Mouse (Mus musculus) T-helper 1 cell (primary cell): Measurements from ENCODE around the gene Megf11.

Source experiments
- in situ Hi-C: fragments of 300-600 bp; cut with MboI, MseI; formaldehyde crosslinking; loops from one replicate; pipeline ENCODE4 v1.15.1; 2025; ENCODE audit warnings: high pct_unique_total_duplicates

The Megf11 gene

GRCm38 (mm10) chr9:64520747-64521283 lies 135.4 kb downstream of the Megf11 start:
- in situ Hi-C loops: no loop called here

DNA sequence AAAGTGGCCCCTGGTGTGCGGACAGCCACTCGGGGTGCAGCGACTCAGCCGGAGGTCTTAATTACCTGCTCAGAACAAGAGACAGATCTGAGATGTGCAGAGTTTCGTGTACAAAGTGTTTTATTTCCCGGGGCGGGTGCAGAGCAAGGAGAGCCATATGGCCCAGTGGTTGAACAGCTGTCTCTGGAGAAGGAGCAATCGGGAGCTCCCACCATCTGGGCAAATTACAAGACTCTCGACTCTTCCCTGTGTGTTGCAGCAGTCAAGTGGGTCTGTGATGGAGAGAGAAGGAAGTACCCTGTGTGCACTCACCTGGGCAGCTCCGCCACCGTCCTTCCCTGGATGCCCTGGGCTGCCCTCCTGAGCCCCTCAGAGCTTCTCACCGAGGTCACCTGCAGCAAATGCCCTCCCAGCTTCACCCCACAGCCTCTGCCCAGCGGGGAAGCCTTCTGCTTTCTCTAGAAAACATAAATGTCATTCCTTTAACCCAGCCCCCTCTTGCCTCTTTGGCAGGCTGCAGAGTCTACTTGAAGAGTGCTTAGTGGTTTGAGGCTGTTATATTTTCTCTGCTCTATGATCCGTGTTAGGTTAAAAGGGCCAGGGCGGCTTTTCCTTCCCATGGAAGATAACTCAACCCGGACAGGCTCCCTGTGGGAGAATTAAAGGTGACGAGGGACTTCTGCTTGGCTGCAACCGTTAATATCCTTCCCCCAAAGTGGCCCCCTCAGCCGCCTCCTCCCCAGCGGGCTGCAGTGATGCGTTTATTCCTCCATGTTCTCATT lies 138.0 kb downstream of the Megf11 start:
- in situ Hi-C loops: no loop called here

DNA sequence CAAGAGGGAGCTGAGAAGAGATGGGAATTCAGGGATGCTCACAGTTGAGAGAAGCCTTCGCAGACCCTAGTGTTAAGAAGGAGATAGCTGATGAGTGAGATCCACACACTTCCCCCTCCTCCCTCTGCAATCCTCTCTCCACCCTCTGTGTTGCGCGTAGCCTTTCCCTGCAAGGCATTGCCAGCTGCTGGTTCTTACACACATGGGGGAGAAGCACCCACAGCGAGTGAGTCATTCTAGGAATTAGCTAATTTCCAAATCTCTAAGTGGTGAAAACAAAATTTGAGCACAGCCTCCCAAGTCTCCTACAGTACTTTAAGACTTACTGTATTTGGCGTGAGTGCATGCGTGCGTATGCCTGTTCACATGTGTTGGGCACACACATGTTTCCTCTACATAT lies 142.6 kb downstream of the Megf11 start:
- in situ Hi-C loops: no loop called here

GRCm38 (mm10) chr9:64528595-64528994 lies 143.2 kb downstream of the Megf11 start:
- in situ Hi-C loops: no loop called here

GRCm38 (mm10) chr9:64531935-64532334 lies 146.5 kb downstream of the Megf11 start:
- in situ Hi-C loops: no loop called here

DNA sequence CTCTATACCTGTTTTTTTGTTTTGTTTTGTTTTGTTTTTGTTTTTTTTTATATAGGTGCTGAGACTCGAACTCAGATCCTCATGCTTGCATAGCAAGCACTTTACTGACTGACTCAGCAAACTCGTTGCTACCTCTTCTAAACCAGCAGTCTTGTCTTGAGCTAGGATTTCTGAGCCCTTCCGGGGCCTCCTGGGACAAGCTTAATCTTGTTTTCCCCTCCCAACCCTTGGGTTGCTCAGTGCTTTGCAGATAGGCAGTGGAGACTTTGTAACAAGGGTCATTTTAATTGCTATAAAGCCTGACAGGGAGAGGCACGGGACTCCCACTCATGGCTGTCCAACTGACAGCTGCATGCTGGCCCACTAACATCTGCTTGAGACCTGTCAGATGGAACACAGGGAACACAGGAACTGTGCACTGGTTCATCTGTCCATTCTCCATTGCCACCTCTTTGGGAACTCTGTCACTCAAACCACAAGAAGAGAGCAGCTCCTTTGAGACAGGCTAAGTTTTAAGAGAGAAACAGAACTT lies 147.4 kb downstream of the Megf11 start:
- in situ Hi-C loops: no loop called here

DNA sequence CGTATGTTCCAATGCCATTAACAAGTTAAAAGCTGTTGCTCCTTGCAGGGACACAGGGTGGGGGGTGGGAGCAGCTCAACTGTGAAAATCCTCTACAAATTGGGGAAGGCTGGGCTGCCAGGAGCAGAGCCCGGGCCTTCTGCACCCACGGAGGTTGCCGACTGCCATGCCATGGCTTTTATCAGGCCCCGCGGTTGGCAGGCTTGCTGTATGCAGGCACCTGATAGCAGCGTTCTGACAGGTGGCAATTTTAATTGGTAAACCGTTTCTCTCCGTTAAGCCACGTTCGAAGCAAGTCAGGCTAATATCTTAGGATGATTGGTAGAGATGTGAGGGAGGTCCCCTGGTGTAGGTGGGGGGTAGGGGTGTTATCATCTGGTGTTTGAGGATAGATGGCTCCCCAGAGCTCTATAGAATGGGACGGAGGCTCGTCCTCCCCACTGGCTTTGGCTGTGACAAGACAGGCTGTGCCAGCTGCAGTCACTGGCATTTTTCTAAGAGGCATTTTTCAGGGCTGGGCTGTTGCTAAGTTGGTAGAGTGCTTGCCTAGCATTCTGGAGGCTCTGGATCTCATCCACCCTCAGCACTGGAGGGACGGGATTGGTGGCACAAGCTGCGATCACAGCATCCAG lies 148.2 kb downstream of the Megf11 start:
- in situ Hi-C loops: no loop called here

DNA sequence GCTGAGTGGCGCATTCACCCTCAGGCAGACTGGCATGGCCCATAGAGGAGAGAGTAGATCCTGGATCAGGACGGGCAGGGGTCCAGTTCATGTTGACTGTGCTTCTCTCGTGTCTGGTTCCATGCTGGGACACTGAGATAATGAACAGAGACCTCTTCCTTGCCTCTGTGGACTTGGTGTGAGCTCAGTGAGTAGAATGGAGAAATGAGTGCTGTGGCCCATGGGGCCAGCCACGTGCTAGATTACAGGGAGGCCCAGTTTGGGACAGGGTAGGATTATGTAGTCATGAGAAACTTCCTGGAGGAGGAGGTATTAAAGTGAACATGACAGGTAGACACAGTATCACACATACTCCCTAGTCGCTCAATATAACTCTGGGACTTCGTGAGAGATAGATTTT lies 148.9 kb downstream of the Megf11 start:
- in situ Hi-C loops: no loop called here

GRCm38 (mm10) chr9:64534856-64535539 lies 149.6 kb downstream of the Megf11 start:
- in situ Hi-C loops: no loop called here

DNA sequence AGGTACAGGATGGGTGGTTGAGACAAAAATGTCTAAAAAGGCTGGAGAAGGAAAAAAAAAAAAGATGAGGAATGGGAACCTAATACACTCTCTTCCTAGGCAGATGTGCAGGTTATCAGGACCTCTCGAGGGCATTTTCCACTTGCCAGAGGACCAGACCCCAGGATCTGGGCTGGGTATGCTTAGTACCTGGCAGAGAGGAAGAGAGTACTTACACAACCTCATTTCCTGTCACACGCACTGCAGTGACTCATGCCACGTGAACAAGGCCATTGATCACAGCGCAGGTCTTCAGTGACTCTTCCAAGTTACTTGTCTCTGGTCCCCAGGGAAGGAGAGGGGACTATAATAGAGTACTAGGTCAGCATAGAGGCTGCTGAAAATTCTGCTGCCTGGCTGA lies 152.4 kb downstream of the Megf11 start:
- in situ Hi-C loops: no loop called here

- in situ Hi-C loops: no loop called here
Measured at GRCm38 (mm10) chr9:64542246-64542645, 156.8 kb downstream of the Megf11 start.

DNA sequence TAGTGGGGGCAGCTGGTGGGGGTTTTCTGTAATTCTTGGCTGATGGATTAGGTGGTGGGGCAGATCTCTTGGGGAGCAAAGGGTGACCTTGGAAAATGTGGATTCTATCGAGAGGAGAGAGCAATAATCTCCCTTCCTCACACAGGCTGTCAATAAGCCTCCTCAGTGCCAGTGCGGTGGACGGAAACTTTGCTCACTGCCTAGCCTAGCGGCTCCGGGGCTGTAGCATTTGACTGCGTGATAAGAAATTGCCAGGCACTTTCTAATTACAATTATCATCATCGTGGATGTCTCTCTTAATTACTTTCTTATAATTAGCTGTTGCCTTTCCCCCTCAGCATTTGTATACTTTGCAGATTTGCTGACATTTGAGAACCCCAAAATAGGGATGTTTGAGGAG lies 157.7 kb downstream of the Megf11 start:
- in situ Hi-C loops: no loop called here

GRCm38 (mm10) chr9:64546344-64546991 lies 161.0 kb downstream of the Megf11 start:
- in situ Hi-C loops: no loop called here

DNA sequence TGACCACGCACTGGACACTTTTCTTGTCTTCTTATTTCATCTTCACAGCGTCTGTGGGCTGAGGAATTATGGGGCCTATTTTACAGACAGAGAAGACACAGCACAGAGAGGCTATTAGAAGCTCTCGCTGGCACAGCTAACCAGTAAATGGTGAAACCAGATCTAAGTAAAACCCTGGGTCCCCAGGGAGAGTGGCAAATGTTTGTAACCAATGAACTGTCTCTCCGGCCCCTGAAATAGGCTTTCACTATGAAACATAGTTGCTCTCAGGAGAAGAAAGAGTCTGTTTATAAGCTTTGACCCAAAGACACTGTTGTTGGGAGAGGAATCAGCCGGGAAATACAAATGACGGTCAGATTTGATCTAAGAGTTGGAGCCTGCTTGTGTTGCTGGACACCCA lies 162.9 kb downstream of the Megf11 start:
- in situ Hi-C loops: no loop called here

DNA sequence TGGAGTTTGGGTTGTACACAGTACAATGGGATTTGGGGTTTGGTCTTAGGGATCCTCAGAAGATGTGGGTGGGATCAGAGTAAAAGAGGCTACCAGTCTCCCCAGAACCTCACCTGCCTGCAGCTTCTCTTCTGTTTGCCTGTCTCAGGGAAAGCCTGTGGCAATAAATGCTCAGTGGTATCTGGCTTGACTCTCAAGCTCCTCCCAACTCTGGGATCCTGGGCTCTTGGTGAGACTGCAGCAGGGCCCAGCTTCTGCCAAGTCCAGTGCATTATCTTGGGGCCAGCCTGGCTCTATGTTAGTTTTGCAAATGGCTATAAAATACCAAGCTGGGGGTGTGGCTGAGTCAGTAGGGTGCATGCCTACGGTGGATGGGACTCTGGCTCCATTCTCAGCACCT lies 165.9 kb downstream of the Megf11 start:
- in situ Hi-C loops: no loop called here

DNA sequence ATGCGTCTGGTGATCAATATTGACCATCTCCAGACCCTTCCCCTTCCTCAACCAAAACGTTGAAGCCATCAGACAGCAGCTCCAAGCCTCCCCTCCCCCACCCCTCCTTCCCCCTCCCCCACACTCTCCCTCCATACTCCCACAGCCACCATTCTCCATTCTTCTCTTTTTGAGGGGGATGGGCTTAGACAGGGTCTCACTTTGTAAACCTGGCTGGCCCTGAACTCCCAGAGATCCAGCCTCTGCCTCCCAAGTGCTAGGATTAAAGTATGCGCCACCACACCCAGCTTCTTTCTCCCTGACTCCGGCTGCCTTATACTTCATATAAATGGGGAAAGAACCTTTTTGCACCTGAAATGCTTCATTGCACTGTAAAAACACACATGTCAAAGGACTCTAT lies 166.6 kb downstream of the Megf11 start:
- in situ Hi-C loops: no loop called here

DNA sequence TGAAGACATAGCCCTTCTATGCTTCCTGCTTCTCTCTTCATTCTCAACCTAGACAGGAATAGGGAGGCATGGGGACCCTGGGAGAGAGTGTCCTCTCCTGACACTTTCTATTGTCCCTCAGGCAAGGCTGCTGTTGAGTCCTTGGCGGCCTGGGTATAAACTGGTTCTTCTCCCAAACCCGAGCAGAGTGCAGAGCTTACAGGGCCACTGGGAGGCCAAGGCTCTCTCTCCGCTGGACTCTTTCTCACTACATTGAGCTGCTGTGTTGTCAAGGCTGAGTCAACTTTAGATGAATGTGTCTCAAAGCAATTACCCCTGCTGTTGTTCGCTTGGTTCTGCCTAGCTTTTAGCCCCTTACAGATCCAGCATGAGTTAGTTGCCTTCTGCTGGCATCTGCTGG lies 168.0 kb downstream of the Megf11 start:
- in situ Hi-C loops: no loop called here

- in situ Hi-C loops: no loop called here
Measured at GRCm38 (mm10) chr9:64555620-64556019, 170.2 kb downstream of the Megf11 start.

DNA sequence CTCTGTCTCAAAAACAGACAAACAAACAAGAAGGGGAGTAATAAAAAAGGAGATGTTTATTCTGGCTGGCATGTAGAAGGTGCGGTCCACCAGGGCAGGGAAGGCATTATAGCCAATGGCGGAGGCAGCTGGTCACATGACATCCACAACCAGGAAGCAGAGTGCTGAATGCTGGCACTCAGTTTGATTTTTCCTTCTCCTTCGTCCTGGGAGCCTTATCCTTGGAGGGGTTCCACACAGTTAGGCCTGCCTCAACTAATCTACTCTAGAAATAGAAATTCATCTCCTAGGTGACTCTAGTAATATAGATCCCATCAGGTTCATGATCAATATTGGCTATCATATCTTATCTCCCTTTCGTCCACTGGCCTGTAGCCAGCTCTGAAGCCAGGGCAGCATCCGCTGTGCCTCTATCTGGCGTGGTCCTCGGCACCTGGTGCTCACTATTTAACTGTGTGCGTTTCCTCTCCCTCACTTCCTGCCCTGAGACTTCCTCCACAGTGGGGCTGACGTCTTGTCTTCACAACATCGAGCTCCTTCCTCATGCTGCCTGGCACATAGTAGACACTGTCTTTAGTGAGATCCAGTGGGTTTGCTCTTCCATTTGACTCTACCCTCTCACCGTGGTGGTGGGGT lies 171.8 kb downstream of the Megf11 start:
- in situ Hi-C loops: no loop called here

- in situ Hi-C loops: no loop called here
Measured at GRCm38 (mm10) chr9:64557846-64558530, 172.6 kb downstream of the Megf11 start.

- in situ Hi-C loops: no loop called here
Measured at GRCm38 (mm10) chr9:64564315-64564767, 178.9 kb downstream of the Megf11 start.
